Mouse (Mus musculus) erythroblast, embryonic 14.5 days (primary cell): ENCODE data around the gene Fam107b.

ENCODE experiments used
- GATA1 ChIP-seq: IDR thresholded peaks from 2 replicates; pipeline ENCODE4 v1.6.1; 2012; ENCODE audit warnings: low read length, inconsistent platforms, mixed read lengths
- TAL1 ChIP-seq: IDR thresholded peaks from 3 replicates; pipeline ENCODE4 v1.6.1; 2012; ENCODE audit warnings: low read length, inconsistent platforms, mixed read lengths

- TF ChIP-seq GATA1, result no peak
- no peak for TF ChIP-seq TAL1
These were observed 75.5 kb downstream of the Fam107b start for GRCm38 (mm10) chr2:3645741-3646140.
